Mouse (Mus musculus) brain, embryonic 14.5 days (tissue): Measurements from ENCODE around the gene Prrt2.

Source experiments
- CTCF ChIP-seq: fragments of 200-500 bp; IDR thresholded peaks from 2 replicates; pipeline ENCODE4 v1.5.1; 2012; ENCODE audit warnings: inconsistent platforms, mild to moderate bottlenecking, moderate library complexity, borderline replicate concordance; ENCODE audit not compliant: insufficient read depth, insufficient read length; ENCODE audit errors: extremely low read depth
- POLR2A ChIP-seq: fragments of 200-500 bp; IDR thresholded peaks from 2 replicates; pipeline ENCODE4 v1.6.1; 2012; ENCODE audit warnings: mild to moderate bottlenecking, inconsistent platforms, borderline replicate concordance; ENCODE audit not compliant: poor library complexity, insufficient read depth, insufficient read length, severe bottlenecking; ENCODE audit errors: extremely low read depth

DNA sequence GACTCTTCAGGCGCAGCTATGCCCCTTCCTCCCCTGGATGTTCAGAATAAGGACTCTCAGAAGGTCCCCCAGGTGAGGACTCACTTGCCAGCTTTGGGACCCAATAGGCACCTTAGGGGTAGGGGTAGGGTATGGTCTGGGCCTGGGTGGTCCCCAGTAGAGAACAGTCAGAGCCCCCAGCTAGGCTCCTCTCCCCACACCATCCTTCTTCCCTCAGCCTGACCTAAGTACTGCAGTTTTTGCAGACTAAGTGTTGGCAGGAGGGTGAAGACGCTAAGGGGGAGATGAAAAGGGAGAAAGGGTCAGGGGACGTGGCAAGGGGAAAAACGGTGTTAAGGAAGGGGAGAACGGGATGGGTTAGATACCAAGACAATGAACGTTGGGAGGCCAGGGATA lies 3.1 kb downstream of the Prrt2 start:
- TF ChIP-seq CTCF = no peak
- no peak for TF ChIP-seq POLR2A
